Mouse (Mus musculus): ENCODE results near the gene Ttc34. TPM values are rescaled to one million over a fixed set of nuclear protein-coding genes. Genes with fewer than 3 reads are reported as not detected.

Gene Ttc34
- polyA plus RNA-seq, 1 experiment from 2014 or later, result 0.31 TPM

- peaks cover 56% of the 10 kb centered on the region for H3K27me3 ChIP-seq
- 78% methylated on average over 5 of the region's 5 CpGs for WGBS
- no peak overlapping the region for H3K4me3 ChIP-seq
- H3K9me3 ChIP-seq (replicated peaks), result no peaks in the 10 kb centered on the region
- no peaks in the 10 kb centered on the region for H3K36me3 ChIP-seq (ENCODE audit: poor library complexity, severe bottlenecking)
- no peak overlapping the region for H3K9ac ChIP-seq
- peaks cover 14% of the 10 kb centered on the region for H3K4me1 ChIP-seq
- ATAC-seq, result no peak
- no peak overlapping the region for H3K27ac ChIP-seq
- H3K4me2 ChIP-seq, result no peak overlapping the region
Measured at GRCm38 (mm10) chr4:154861967-154862366, 24.7 kb downstream of the Ttc34 start.

GRCm38 (mm10) chr4:154863436-154863935 lies 26.2 kb downstream of the Ttc34 start:
- Histone ChIP-seq H3K36me3 (ENCODE audit: poor library complexity, severe bottlenecking) (no peaks in the 10 kb centered on the region), H3K9me3 (replicated peaks) (no peaks in the 10 kb centered on the region), H3K4me2 (peak overlapping the region; percentile 62; the same call in 1 of the 2 replicates), H3K9ac (no peak overlapping the region), H3K4me1 (peaks cover 14% of the 10 kb centered on the region), H3K27me3 (peaks cover 49% of the 10 kb centered on the region), H3K27ac (no peak overlapping the region), H3K4me3 (no peak overlapping the region)
- 86% methylated on average over 3 of the region's 3 CpGs for WGBS
- ATAC-seq, result no peak

- peak; percentile 93 for ATAC-seq
- H3K4me1 ChIP-seq, result peaks cover 14% of the 10 kb centered on the region
- peak overlapping the region; percentile 60; the same call in 1 of the 2 replicates for H3K27ac ChIP-seq
- peaks cover 48% of the 10 kb centered on the region for H3K27me3 ChIP-seq
- 1% methylated on average over 18 of the region's 18 CpGs for WGBS
- H3K9ac ChIP-seq, result peak overlapping the region; percentile 57
- H3K4me3 ChIP-seq, result peak overlapping the region; percentile 40
- H3K4me2 ChIP-seq, result peak overlapping the region; percentile 62
- H3K36me3 ChIP-seq (ENCODE audit: poor library complexity, severe bottlenecking), result no peaks in the 10 kb centered on the region
- H3K9me3 ChIP-seq (replicated peaks), result no peaks in the 10 kb centered on the region
Measured at GRCm38 (mm10) chr4:154864271-154864771, 27.1 kb downstream of the Ttc34 start.

- peak overlapping the region; percentile 60; the same call in 1 of the 2 replicates for H3K27ac ChIP-seq
- peaks cover 14% of the 10 kb centered on the region for H3K4me1 ChIP-seq
- WGBS, result 86% methylated on average over 18 of the region's 18 CpGs
- ATAC-seq, result no peak
- H3K4me2 ChIP-seq, result peak overlapping the region; percentile 62
- no peaks in the 10 kb centered on the region for H3K36me3 ChIP-seq (ENCODE audit: poor library complexity, severe bottlenecking)
- H3K27me3 ChIP-seq, result peaks cover 40% of the 10 kb centered on the region
- peak overlapping the region; percentile 57 for H3K9ac ChIP-seq
- H3K4me3 ChIP-seq, result peak overlapping the region; percentile 40; the same call in 1 of the 2 replicates
- H3K9me3 ChIP-seq (replicated peaks), result no peaks in the 10 kb centered on the region
Measured at GRCm38 (mm10) chr4:154864961-154865760, 27.9 kb downstream of the Ttc34 start.

GRCm38 (mm10) chr4:154866391-154866790 lies 29.1 kb downstream of the Ttc34 start:
- Histone ChIP-seq H3K27ac (no peak overlapping the region), H3K4me1 (peaks cover 14% of the 10 kb centered on the region), H3K9me3 (replicated peaks) (no peaks in the 10 kb centered on the region), H3K27me3 (peaks cover 36% of the 10 kb centered on the region), H3K36me3 (ENCODE audit: poor library complexity, severe bottlenecking) (no peaks in the 10 kb centered on the region), H3K9ac (no peak overlapping the region), H3K4me2 (no peak overlapping the region), H3K4me3 (no peak overlapping the region)
- ATAC-seq, result no peak
- WGBS, result 94% methylated on average over 5 of the region's 5 CpGs

- Histone ChIP-seq H3K36me3 (ENCODE audit: poor library complexity, severe bottlenecking) (no peaks in the 10 kb centered on the region), H3K27me3 (peaks cover 37% of the 10 kb centered on the region)
- WGBS, result 83% methylated on average over 6 of the region's 6 CpGs
Measured at GRCm38 (mm10) chr4:154867257-154867656, 30.0 kb downstream of the Ttc34 start.

GRCm38 (mm10) chr4:154869440-154869839 lies 32.2 kb downstream of the Ttc34 start, which contains the start of gene Mmel1:
Gene Mmel1, plus strand, starts transcription at chr4:154869585.
- peaks cover 43% of the 10 kb centered on the region for H3K27me3 ChIP-seq
- no peak within 1 kb of the TSS for H3K4me2 ChIP-seq
- WGBS, result 88% methylated on average over 7 of the region's 7 CpGs
- no peak within 1 kb of the TSS for H3K4me3 ChIP-seq
- H3K27ac ChIP-seq, result no peak within 1 kb of the TSS
- H3K9me3 ChIP-seq (replicated peaks), result no peaks in the 10 kb centered on the region
- no peaks in the 10 kb centered on the region for H3K36me3 ChIP-seq (ENCODE audit: poor library complexity, severe bottlenecking)
- no peak within 1 kb of the TSS for H3K9ac ChIP-seq
- peaks cover 14% of the 10 kb centered on the region for H3K4me1 ChIP-seq
- ATAC-seq, result no peak

More at GRCm38 (mm10) chr4:154867257-154867656, 30.0 kb downstream of the Ttc34 start:
- Histone ChIP-seq H3K9ac (no peak overlapping the region), H3K4me3 (no peak overlapping the region), H3K4me2 (no peak overlapping the region), H3K27ac (no peak overlapping the region), H3K9me3 (replicated peaks) (no peaks in the 10 kb centered on the region), H3K4me1 (peaks cover 20% of the 10 kb centered on the region)
- no peak for ATAC-seq

- peaks cover 5% of the 10 kb centered on the region for H3K4me1 ChIP-seq
- H3K4me2 ChIP-seq, result no peak overlapping the region
- ATAC-seq, result no peak
- H3K27ac ChIP-seq, result no peak overlapping the region
- no peaks in the 10 kb centered on the region for H3K9me3 ChIP-seq (replicated peaks)
- peaks cover 44% of the 10 kb centered on the region for H3K27me3 ChIP-seq
- H3K9ac ChIP-seq, result no peak overlapping the region
- no peak overlapping the region for H3K4me3 ChIP-seq
- 57% methylated on average over 4 of the region's 4 CpGs for WGBS
- H3K36me3 ChIP-seq (ENCODE audit: poor library complexity, severe bottlenecking), result no peaks in the 10 kb centered on the region
Measured at GRCm38 (mm10) chr4:154870721-154871120, 33.5 kb downstream of the Ttc34 start.

- 1% methylated on average over 13 of the region's 13 CpGs for WGBS
- ATAC-seq, result no peak
Measured at GRCm38 (mm10) chr4:154871757-154872251, 34.5 kb downstream of the Ttc34 start.

GRCm38 (mm10) chr4:154873186-154873585 lies 35.9 kb downstream of the Ttc34 start:
- Histone ChIP-seq H3K4me1 (peaks cover 11% of the 10 kb centered on the region), H3K9ac (no peak overlapping the region), H3K4me2 (no peak overlapping the region), H3K4me3 (no peak overlapping the region), H3K9me3 (replicated peaks) (no peaks in the 10 kb centered on the region), H3K27ac (no peak overlapping the region), H3K36me3 (ENCODE audit: poor library complexity, severe bottlenecking) (no peaks in the 10 kb centered on the region), H3K27me3 (peaks cover 38% of the 10 kb centered on the region)
- WGBS, result 76% methylated on average over 6 of the region's 6 CpGs
- no peak for ATAC-seq

More at GRCm38 (mm10) chr4:154871757-154872251, 34.5 kb downstream of the Ttc34 start:
- Histone ChIP-seq H3K4me3 (no peak overlapping the region), H3K9ac (peak overlapping the region; percentile 26; the same call in 1 of the 2 replicates), H3K27me3 (peaks cover 45% of the 10 kb centered on the region), H3K4me1 (peaks cover 5% of the 10 kb centered on the region), H3K36me3 (ENCODE audit: poor library complexity, severe bottlenecking) (no peaks in the 10 kb centered on the region), H3K27ac (no peak overlapping the region), H3K9me3 (replicated peaks) (no peaks in the 10 kb centered on the region), H3K4me2 (peak overlapping the region; percentile 41)

GRCm38 (mm10) chr4:154877864-154878548 lies 40.7 kb downstream of the Ttc34 start:
- ATAC-seq, result peak; percentile 98
- Histone ChIP-seq H3K4me3 (peak overlapping the region; percentile 36), H3K4me1 (peaks cover 11% of the 10 kb centered on the region), H3K9me3 (replicated peaks) (no peaks in the 10 kb centered on the region), H3K36me3 (ENCODE audit: poor library complexity, severe bottlenecking) (no peaks in the 10 kb centered on the region), H3K27ac (peak overlapping the region; percentile 69), H3K27me3 (peaks cover 13% of the 10 kb centered on the region), H3K9ac (peak overlapping the region; percentile 63), H3K4me2 (peak overlapping the region; percentile 61)
- 11% methylated on average over 18 of the region's 18 CpGs for WGBS
